Comparison of ENCODE assay signal across 8 mouse cellular contexts in genomic region chr1:156558950-156559640, GRCm38 (mm10). TPM values are rescaled to one million over a fixed set of nuclear protein-coding genes. Genes with fewer than 3 reads are reported as not detected.
DNase-seq lines count a peak whose midpoint lies in the region; ATAC-seq and TF ChIP-seq lines count a peak whose summit lies in the region.

No protein-coding gene starts in this region.

- no peaks in the 10 kb centered on the region for H3K36me3 ChIP-seq in forebrain, postnatal 0 days (ENCODE audit: insufficient read depth)
- H3K36me3 ChIP-seq in hindbrain, embryonic 11.5 days (ENCODE audit: control insufficient read depth, insufficient read depth, low read length) = no peaks in the 10 kb centered on the region

- peak; percentile 53 for DNase-seq in MN1 (ENCODE audit: low spot score)
- peak; percentile 63 to 66 for DNase-seq in cerebellum, adult 2 months
- DNase-seq in forebrain, postnatal 0 days = peak; percentile 72
- peak; percentile 72 for DNase-seq in hindbrain, embryonic 11.5 days (ENCODE audit: low spot score)
- peak; percentile 63 for DNase-seq in layer of hippocampus, postnatal 25 days (ENCODE audit: extremely low spot score in 1 of 2, low spot score in 1 of 2)
- DNase-seq in lung, postnatal 14 days = peak; percentile 52
- peak; percentile 19 for DNase-seq in retina, postnatal 7 days (ENCODE audit: low read depth, low spot score)
- DNase-seq in urinary bladder, postnatal 14 days (ENCODE audit: low spot score) = peak; percentile 47

- H3K9me3 ChIP-seq in forebrain, postnatal 0 days (ENCODE audit: low read length) = no peaks in the 10 kb centered on the region
- H3K9me3 ChIP-seq in hindbrain, embryonic 11.5 days (ENCODE audit: control insufficient read depth, low read length) = no peaks in the 10 kb centered on the region

- H3K4me1 ChIP-seq in cerebellum, adult 2 months (ENCODE audit: control insufficient read depth, insufficient read depth, low read length) = no peaks in the 10 kb centered on the region
- peaks cover 4% of the 10 kb centered on the region; the same call in 1 of the 2 replicates for H3K4me1 ChIP-seq in forebrain, postnatal 0 days (ENCODE audit: insufficient read depth)
- no peaks in the 10 kb centered on the region for H3K4me1 ChIP-seq in hindbrain, embryonic 11.5 days (replicated peaks; ENCODE audit: control insufficient read depth, insufficient read depth, low read length)

- under 1% methylated on average over 57 of the region's 66 CpGs for WGBS in cerebellum, adult 2 months
- 1% methylated on average over 59 of the region's 66 CpGs for WGBS in forebrain, postnatal 0 days
- under 1% methylated on average over 25 of the region's 66 CpGs for WGBS in hindbrain, embryonic 11.5 days

- H3K27ac ChIP-seq in cerebellum, adult 2 months (ENCODE audit: insufficient read depth, low read length) = peak overlapping the region; percentile 73
- peak overlapping the region; percentile 99 for H3K27ac ChIP-seq in forebrain, postnatal 0 days (ENCODE audit: low read depth, low read length)
- H3K27ac ChIP-seq in hindbrain, embryonic 11.5 days (ENCODE audit: low read depth, low read length) = peak overlapping the region; percentile 95

- no peak for TF ChIP-seq POLR2A in cerebellum, adult 2 months (IDR thresholded peaks at IDR 0.05; ENCODE audit: borderline replicate concordance, insufficient read depth, low read length)

- peak overlapping the region; percentile 81 for H3K4me3 ChIP-seq in cerebellum, adult 2 months (replicated peaks; ENCODE audit: insufficient read depth, low read depth, low read length)
- peak overlapping the region; percentile 95 for H3K4me3 ChIP-seq in forebrain, postnatal 0 days (ENCODE audit: low read depth, low read length)
- peak overlapping the region; percentile 98 for H3K4me3 ChIP-seq in hindbrain, embryonic 11.5 days (ENCODE audit: low read depth, low read length)

- TF ChIP-seq CTCF in cerebellum, adult 2 months (IDR thresholded peaks at IDR 0.05; ENCODE audit: borderline replicate concordance, insufficient read depth, low read depth, low read length) = no peak
- no peak for TF ChIP-seq CTCF in forebrain, postnatal 0 days (IDR thresholded peaks at IDR 0.05; ENCODE audit: low read depth)

- no peaks in the 10 kb centered on the region for H3K27me3 ChIP-seq in cerebellum, adult 2 months (ENCODE audit: control insufficient read depth, insufficient read depth, low read length)
- no peaks in the 10 kb centered on the region for H3K27me3 ChIP-seq in forebrain, postnatal 0 days (ENCODE audit: insufficient read depth, low read length)
- no peaks in the 10 kb centered on the region for H3K27me3 ChIP-seq in hindbrain, embryonic 11.5 days (ENCODE audit: control insufficient read depth, insufficient read depth, low read length)

- ATAC-seq in forebrain, postnatal 0 days = peak; percentile 59
- ATAC-seq in hindbrain, embryonic 11.5 days (ENCODE audit: low FRiP score) = peak; percentile 76

- peak overlapping the region; percentile 96 for H3K9ac ChIP-seq in forebrain, postnatal 0 days
- peak overlapping the region; percentile 98 for H3K9ac ChIP-seq in hindbrain, embryonic 11.5 days (ENCODE audit: low read depth, low read length)

- peak overlapping the region; percentile 52 for H3K4me2 ChIP-seq in forebrain, postnatal 0 days (ENCODE audit: low read depth)
- H3K4me2 ChIP-seq in hindbrain, embryonic 11.5 days (replicated peaks; ENCODE audit: low read depth, low read length) = peak overlapping the region; percentile 36

RNA-seq across cellular contexts. Expression of gene Abl2, which starts 0.5 kb away (rescaled TPM):
- 16.4 and 17.2 TPM in 2 replicates for polyA plus RNA-seq in cerebellum, adult 2 months (2012; rRNA removed)
- 21.4 and 29.2 TPM in 2 replicates for total RNA-seq in forebrain, postnatal 0 days (2014; rRNA removed)
- polyA plus RNA-seq in forebrain, postnatal 0 days (2015; fragmentation: Nextera tagmentation; extraction: Ambion mirVana) = 2.8 and 4.6 TPM in 2 replicates
- polyA plus RNA-seq in hindbrain, embryonic 11.5 days (2014; fragmentation: Nextera tagmentation; extraction: Ambion mirVana) = 5.3 and 8.0 TPM in 2 replicates
- 10 to 100 TPM; 78.2 to 83.8 TPM for total RNA-seq in layer of hippocampus, postnatal 25 days (2021)

RNA-seq across cellular contexts. Expression of gene Gm10031, which starts 35.3 kb away (rescaled TPM):
- polyA plus RNA-seq in cerebellum, adult 2 months (2012; rRNA removed) = 8.7 and 9.5 TPM in 2 replicates
- total RNA-seq in forebrain, postnatal 0 days (2014; rRNA removed) = 21.8 and 24.6 TPM in 2 replicates
- 0.49 and 0.75 TPM in 2 replicates for polyA plus RNA-seq in forebrain, postnatal 0 days (2015; fragmentation: Nextera tagmentation; extraction: Ambion mirVana)
- 0.33 and 0.79 TPM in 2 replicates for polyA plus RNA-seq in hindbrain, embryonic 11.5 days (2014; fragmentation: Nextera tagmentation; extraction: Ambion mirVana)
- 10 to 100 TPM; 45.3 to 48.8 TPM for total RNA-seq in layer of hippocampus, postnatal 25 days (2021)

Comparison
In these comparisons a context has a peak if more than half of its experiments do, and no peak if none do; other contexts are left out.
1. Peak in every context shown above with its lines: DNase-seq, ATAC-seq, H3K4me3 ChIP-seq and H3K27ac ChIP-seq.
2. DNase-seq: peak in every context shown above with its lines; median percentile 72 in forebrain, postnatal 0 days; 72 in hindbrain, embryonic 11.5 days; 64 in cerebellum, adult 2 months; 63 in layer of hippocampus, postnatal 25 days; 53 in MN1; 52 in lung, postnatal 14 days; 47 in urinary bladder, postnatal 14 days; 19 in retina, postnatal 7 days.